Mouse (Mus musculus) testis, adult 2 months (tissue): ENCODE results near the gene Slc7a4. TPM values are rescaled to one million over a fixed set of nuclear protein-coding genes. Genes with fewer than 3 reads are reported as not detected.

Experiments used
- H3K27ac ChIP-seq: fragments of 200-500 bp; 2 replicates; pipeline ENCODE4 v1.5.1; 2012; ENCODE audit warnings: low read depth, low read length; ENCODE audit not compliant: control insufficient read depth, insufficient read depth
- H3K27me3 ChIP-seq: fragments of 200-500 bp; 2 replicates; pipeline ENCODE4 v1.6.1; 2012; ENCODE audit warnings: mild to moderate bottlenecking, low read length, moderate library complexity; ENCODE audit not compliant: control insufficient read depth, insufficient read depth
- H3K36me3 ChIP-seq: fragments of 200-500 bp; 2 replicates; pipeline ENCODE4 v1.6.1; 2012; ENCODE audit warnings: mild to moderate bottlenecking, low read length; ENCODE audit not compliant: control insufficient read depth, insufficient read depth
- H3K4me1 ChIP-seq: fragments of 200-500 bp; 2 replicates; pipeline ENCODE4 v1.6.1; 2012; ENCODE audit warnings: low read length; ENCODE audit not compliant: control insufficient read depth, insufficient read depth
- H3K4me3 ChIP-seq: fragments of 200-500 bp; 2 replicates; pipeline ENCODE4 v1.5.1; 2012; ENCODE audit warnings: low read depth, mild to moderate bottlenecking, low read length, moderate library complexity, mixed read lengths; ENCODE audit not compliant: control insufficient read depth
- CTCF ChIP-seq: fragments of 200-500 bp; IDR thresholded peaks from 2 replicates; pipeline ENCODE4 v1.5.1; 2012; ENCODE audit warnings: low read depth, mild to moderate bottlenecking, inconsistent platforms, low read length, moderate library complexity; ENCODE audit not compliant: control insufficient read depth, insufficient read depth, insufficient replicate concordance
- POLR2A ChIP-seq: fragments of 200-500 bp; IDR thresholded peaks from 2 replicates; pipeline ENCODE4 v1.6.1; 2012; ENCODE audit warnings: low read depth, mild to moderate bottlenecking, inconsistent platforms, low read length, moderate library complexity; ENCODE audit not compliant: control insufficient read depth
- polyA plus RNA-seq: library from polyadenylated mRNA; depleted of rRNA; stranded (reverse); fragments of >200 nt; gene quantifications from 2 replicates; pipeline ENCODE4 v1.2.3, GENCODE M21; 2012; rRNA removed

The Slc7a4 gene
- polyA plus RNA-seq = 49.9 and 55.6 TPM in 2 replicates

GRCm38 (mm10) chr16:17583064-17583463 lies at the start of gene Slc7a4:
Gene Slc7a4 (minus strand): TSS chr16:17583214.
- H3K4me3 ChIP-seq = peak within 1 kb of the TSS; percentile 12
- H3K27ac ChIP-seq = peak within 1 kb of the TSS; percentile 77
- H3K4me1 ChIP-seq = peaks cover 2% of the 10 kb centered on the region
- H3K27me3 ChIP-seq = no peaks in the 10 kb centered on the region
- TF ChIP-seq CTCF = peak; percentile 84; the same call in 1 of the 2 replicates
- no peak for TF ChIP-seq POLR2A
- no peaks in the 10 kb centered on the region for H3K36me3 ChIP-seq

- no peak overlapping the region for H3K4me3 ChIP-seq
- no peaks in the 10 kb centered on the region for H3K27me3 ChIP-seq
- no peaks in the 10 kb centered on the region; the same call in none of the 2 replicates for H3K36me3 ChIP-seq
- H3K27ac ChIP-seq = no peak overlapping the region
- no peak for TF ChIP-seq CTCF
- no peak for TF ChIP-seq POLR2A
- no peaks in the 10 kb centered on the region for H3K4me1 ChIP-seq
Measured at GRCm38 (mm10) chr16:17632580-17632979, 49.6 kb upstream of the Slc7a4 start.

GRCm38 (mm10) chr16:17626269-17626555 lies 43.2 kb upstream of the Slc7a4 start:
- Histone ChIP-seq H3K4me1 (no peaks in the 10 kb centered on the region), H3K4me3 (no peak overlapping the region), H3K36me3 (no peaks in the 10 kb centered on the region; the same call in none of the 2 replicates), H3K27me3 (no peaks in the 10 kb centered on the region), H3K27ac (no peak overlapping the region)
- TF ChIP-seq CTCF (no peak), POLR2A (no peak)

GRCm38 (mm10) chr16:17625488-17626268 lies 42.7 kb upstream of the Slc7a4 start:
- Histone ChIP-seq H3K36me3 (no peaks in the 10 kb centered on the region; the same call in none of the 2 replicates), H3K27me3 (no peaks in the 10 kb centered on the region), H3K4me1 (no peaks in the 10 kb centered on the region), H3K27ac (no peak overlapping the region), H3K4me3 (no peak overlapping the region)
- TF ChIP-seq POLR2A (no peak), CTCF (peak; percentile 40; the same call in 1 of the 2 replicates)

DNA sequence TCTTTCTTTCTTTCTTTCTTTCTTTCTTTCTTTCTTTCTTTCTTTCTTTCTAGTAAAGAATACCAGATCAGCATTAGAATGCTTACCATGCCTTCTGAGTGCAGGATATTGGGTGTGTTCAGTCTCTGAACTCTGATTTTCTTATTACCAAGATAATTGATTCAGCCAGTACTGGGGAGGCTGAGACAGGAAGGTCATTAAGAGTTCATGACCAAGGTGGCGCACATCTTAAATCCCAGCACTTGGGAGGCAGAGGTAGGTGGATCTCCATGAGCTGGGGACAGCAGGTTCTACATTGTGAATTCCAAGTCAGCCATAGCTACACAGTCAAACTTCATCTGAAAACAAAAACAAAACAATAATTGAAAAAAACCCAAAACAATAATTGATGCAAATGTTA lies 38.9 kb upstream of the Slc7a4 start:
- no peaks in the 10 kb centered on the region for H3K27me3 ChIP-seq
- H3K4me1 ChIP-seq = peaks cover 11% of the 10 kb centered on the region
- no peak overlapping the region for H3K4me3 ChIP-seq
- TF ChIP-seq CTCF (no peak), POLR2A (no peak)
- no peaks in the 10 kb centered on the region; the same call in none of the 2 replicates for H3K36me3 ChIP-seq
- H3K27ac ChIP-seq = no peak overlapping the region

GRCm38 (mm10) chr16:17619198-17620105 lies 36.4 kb upstream of the Slc7a4 start, which contains the start of gene Smpd4:
Gene Smpd4 (plus strand): TSS chr16:17619354.
- peak within 1 kb of the TSS; percentile 98 for H3K4me3 ChIP-seq
- TF ChIP-seq POLR2A (peak; percentile 54; the same call in 1 of the 2 replicates), CTCF (no peak)
- H3K27me3 ChIP-seq = no peaks in the 10 kb centered on the region
- peaks cover 11% of the 10 kb centered on the region for H3K4me1 ChIP-seq
- H3K36me3 ChIP-seq = no peaks in the 10 kb centered on the region; the same call in 1 of the 2 replicates
- H3K27ac ChIP-seq = peak within 1 kb of the TSS; percentile 61
